Mouse (Mus musculus) layer of hippocampus, postnatal 25 days (tissue): ENCODE results near the gene Hist2h2ac. TPM values are rescaled to one million over a fixed set of nuclear protein-coding genes. Genes with fewer than 3 reads are reported as not detected.
"Not testable (repeated sequence)": the region's sequence is repeated elsewhere in the genome, so short reads cannot be mapped to it uniquely, and the experiment has no call there.

Experiments used
- DNase-seq, 2 experiments: peaks; one replicate each; pipeline ENCODE4 v3.0.0; 2022; ENCODE audit warnings: mixed read lengths in 2 of 2, low spot score in 1 of 2; ENCODE audit errors: extremely low spot score in 1 of 2
- total RNA-seq, 2 experiments: library from RNA; stranded (reverse); gene quantifications; 2 replicates each; pipeline ENCODE4 v1.2.3; 2021

Gene Hist2h2ac
- total RNA-seq, 2 experiments from 2014 or later = 23.0 to 27.5 TPM

DNA sequence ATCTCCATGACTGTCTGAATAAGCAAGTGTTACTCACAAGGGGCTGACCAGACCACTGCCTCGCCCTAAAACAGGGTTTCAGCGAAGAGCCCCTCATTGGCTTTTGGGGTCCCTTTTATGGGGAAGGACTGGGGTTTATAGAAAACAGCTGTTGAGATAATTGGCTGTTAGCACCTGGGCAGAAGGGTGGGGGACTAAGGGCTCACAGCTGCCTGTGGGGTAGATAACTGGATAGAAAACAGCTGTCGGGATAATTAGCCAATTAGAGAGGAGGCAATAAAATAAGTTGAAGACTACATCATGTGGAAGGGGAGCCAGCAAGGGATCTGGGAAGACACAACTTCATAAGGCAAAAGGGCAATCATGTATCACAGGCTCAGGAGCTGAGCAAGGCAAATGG is 30.2 kb upstream of the Hist2h2ac start:
- DNase-seq = no peak

DNA sequence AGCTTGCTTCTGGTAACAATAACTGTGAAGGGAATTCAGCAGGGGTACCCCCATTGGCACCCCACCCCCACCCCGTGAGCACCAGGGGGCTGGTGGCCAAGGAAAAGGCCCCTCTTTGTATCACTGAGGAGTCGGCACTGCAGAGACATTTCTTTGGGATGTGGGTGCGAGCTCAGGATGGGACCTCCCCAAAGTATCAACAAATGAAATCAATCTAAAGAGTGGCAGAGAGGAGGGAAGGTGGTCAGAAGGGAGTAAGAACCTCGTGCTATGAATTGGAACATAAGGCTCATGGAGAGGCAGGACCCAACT is 28.3 kb upstream of the Hist2h2ac start:
- DNase-seq = no peak

DNA sequence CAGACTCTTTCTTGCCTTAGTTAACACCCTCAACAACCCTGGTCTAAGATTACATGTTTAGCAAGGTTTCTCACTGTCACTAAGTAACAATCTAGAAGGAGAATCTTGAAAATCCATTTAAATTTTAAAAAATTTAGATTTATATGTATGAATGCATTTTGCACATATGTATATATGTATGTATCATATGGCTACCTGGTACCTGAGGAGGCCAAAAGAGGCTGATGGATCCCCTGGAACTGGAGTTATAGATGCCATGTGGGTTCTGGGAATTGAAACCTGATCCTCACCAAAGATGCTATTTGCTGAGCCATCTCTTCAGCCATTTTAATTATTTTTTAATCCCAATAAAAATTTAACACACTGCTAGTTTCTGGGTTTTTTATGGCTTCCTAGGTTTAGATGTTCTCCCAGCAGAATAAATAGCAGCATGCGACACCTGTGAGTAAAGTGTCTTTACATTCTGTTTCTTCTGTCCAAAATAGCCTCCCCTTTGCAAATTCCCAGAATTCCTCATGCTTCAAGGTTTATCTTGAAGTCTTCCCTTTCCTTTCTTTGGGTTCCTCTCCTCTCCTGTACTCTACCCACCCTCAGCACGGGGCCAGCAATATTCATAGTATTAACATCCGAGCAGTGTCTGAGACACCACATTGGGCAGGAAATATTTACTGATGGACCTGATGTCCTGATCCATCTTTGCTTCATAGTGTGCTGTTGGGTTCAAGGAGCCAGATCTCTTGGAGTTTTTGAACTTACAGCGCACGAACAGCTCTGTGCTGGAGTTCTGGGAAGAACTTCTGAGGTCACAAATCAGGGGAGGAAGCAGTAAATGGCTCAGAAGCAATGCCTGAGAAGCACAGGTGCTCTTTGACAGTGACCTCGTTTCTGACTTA is 27.7 kb upstream of the Hist2h2ac start:
- no peak for DNase-seq

DNA sequence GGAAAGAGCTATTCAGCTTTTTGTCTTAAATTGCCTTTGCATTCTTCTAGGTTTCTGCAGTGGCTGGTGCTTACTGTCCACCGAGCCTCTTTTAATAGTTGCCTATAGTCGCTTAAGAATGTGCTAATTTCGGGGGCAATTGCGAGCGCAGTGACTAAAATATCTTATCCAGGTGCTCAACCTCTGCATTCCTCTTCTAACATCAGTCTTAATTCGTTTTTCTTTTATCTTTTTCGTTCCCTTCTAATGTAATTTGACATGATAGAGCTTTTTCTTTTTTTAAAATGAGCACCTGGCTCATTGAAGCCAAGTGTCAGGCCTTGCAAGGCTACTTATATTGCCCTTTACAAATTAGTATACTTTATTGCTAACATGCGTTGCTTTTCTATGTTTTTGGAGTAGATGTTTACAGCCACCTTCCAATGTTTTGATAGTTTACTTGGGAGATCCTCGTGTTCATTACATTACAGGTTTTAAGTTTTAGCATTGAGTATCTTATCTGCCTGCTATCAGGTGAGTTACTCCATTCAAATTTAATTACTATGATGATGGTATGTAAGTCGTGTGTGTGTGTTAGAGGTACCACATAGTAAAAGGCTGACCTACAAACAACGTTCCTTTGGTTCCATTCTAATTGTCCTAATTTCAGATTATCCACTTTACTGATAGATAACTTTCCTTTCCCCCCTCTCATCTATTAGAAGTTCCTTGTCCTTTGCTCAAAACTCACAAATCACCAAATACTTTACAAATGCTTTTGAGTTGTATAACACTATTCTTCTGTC is 26.9 kb upstream of the Hist2h2ac start:
- DNase-seq = no peak

GRCm38 (mm10) chr3:96246427-96246856 is 25.8 kb upstream of the Hist2h2ac start, which contains the start of gene Hist2h3c1:
Gene Hist2h3c1 (plus strand): TSS chr3:96246685.
- DNase-seq = not testable (repeated sequence)

- DNase-seq = not testable (repeated sequence)
These were observed 25.3 kb upstream of the Hist2h2ac start for GRCm38 (mm10) chr3:96246018-96246417.

- peak; percentile 77 to 90 for DNase-seq
These were observed 24.6 kb upstream of the Hist2h2ac start, which contains the start of gene Hist2h2aa1 for GRCm38 (mm10) chr3:96245003-96245886. Gene Hist2h2aa1 (plus strand): TSS chr3:96245497.

DNA sequence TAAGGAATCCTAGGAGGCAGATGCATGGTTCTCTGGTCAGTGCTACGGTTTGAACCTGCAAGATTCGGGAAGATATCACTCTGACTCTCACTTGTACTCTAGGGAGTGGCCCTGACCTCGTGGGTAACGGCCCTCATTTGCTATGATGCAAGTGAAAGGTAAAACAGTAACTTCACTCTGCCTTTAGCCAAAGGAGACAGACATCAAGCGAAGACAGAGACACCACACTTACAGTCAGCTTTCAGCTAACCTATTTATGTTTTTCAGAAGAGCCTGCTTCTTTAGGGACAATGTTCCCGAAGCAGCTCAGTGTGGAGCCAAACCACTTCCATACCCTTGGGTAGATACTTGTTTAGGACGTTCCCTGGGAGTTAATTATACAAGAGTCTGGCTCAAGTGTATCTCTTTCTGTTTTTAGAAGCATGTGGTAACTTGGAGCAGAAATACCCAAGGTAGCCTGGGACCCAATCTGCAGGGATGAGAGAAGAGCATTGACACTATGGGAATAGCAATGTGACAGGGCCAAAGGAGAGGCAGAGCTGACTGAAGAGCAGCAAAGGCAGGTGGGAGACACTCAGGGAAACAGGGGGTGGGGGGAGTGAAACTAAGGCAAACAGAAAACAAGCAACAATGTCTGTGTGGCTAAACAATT is 23.4 kb upstream of the Hist2h2ac start:
- DNase-seq = no peak

DNA sequence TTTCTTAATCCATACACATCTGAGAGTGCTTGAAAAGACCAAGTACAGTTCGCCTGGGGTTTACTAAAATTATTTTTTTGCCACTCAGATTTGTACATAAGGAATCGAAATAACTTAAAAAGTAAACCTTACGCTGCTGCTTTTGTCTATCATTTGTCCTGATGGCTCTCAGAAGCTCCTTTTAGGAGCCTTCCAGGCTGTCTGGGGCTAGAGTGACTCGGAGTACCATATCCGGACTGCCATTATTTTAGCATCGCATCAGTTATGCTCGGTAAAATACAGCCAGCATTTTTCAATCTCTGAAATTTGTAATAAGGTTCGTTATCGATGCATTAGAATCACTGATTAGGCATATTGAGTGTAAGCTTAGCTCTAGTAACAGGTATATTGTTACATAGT is 20.1 kb upstream of the Hist2h2ac start:
- DNase-seq = no peak

DNA sequence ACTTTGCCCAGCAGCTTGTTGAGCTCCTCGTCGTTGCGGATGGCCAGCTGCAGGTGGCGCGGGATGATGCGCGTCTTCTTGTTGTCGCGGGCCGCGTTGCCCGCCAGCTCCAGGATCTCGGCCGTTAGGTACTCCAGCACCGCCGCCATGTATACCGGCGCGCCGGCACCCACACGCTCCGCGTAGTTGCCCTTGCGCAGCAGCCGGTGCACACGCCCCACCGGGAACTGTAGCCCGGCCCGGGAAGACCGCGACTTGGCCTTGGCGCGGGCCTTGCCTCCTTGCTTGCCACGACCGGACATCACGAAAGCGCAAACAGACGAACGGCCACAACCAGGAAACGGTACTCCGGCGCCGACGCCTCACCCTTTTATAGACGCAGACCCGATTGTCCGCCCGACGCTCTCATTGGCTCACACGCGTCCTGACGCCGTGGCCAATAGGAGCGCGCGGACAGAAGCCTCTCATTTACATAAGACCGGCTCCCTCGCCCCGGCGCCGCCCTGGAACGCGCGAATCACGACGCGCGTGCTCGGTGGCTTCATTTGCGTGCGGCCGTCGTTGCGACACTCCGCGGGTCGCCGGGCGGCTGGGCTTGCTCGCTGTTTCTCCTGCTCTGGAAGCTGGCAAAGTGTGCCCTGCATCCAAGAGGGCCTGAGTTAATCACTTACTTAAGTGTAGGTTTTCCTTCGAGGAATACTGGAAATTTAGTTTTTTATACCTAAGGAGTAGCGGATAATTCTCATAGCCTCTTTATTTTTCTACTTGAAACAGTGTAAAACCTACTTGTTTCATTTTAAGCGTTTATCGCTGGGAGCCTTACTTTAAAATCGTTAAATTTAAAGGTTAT is 19.5 kb upstream of the Hist2h2ac start, which contains the start of gene Hist2h2aa2:
Gene Hist2h2aa2 (minus strand): TSS at position 328 of the 850 bp plus-strand sequence.
- DNase-seq = peak; percentile 95 to 97

DNA sequence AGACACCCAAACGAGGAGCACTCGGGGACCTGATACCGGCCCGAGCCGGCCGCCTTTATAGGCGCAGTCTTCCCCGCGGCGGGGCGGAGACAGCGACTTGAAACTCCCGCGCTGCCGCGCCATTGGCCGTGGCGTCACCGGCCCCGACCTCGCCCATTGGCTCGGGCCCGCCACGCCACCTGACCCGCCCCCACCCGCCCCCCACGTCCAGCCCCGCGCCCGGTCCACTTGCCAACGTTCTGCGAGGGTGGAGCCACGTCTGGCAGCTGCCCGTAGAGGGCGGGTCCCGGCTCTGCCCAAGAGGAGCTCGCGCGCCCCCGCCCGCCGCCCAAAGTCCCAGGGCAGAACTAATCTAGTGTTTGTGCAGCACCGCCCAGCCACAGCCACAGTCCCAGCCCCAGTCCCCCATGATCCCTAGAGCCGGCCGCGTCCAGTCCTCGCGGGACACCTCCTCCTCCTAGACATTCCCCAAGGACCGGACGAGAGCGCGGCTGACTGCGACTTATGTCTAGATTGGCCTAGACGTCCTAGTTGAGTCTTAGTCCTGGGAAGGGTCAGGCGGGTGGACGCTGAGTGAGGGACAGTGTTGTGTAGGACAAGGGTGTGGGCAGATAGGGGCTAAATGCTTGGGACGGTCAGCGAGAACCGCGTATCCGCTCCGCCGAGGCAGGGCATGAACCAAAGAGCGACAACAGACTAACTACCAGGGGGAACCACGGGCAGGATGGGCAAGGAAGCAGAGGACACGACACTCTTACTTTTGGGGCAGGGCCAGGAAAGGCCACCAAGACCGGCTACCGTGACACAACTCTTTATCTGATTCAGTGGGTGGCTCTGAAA is 18.5 kb upstream of the Hist2h2ac start, which contains the start of gene Hist2h3c2:
Gene Hist2h3c2 (minus strand): TSS at position 174 of the 840 bp plus-strand sequence.
- not testable (repeated sequence) for DNase-seq

- DNase-seq = no peak
These were observed 17.3 kb upstream of the Hist2h2ac start for GRCm38 (mm10) chr3:96237904-96238511.

GRCm38 (mm10) chr3:96237335-96237903 is 16.7 kb upstream of the Hist2h2ac start:
- DNase-seq = no peak

DNA sequence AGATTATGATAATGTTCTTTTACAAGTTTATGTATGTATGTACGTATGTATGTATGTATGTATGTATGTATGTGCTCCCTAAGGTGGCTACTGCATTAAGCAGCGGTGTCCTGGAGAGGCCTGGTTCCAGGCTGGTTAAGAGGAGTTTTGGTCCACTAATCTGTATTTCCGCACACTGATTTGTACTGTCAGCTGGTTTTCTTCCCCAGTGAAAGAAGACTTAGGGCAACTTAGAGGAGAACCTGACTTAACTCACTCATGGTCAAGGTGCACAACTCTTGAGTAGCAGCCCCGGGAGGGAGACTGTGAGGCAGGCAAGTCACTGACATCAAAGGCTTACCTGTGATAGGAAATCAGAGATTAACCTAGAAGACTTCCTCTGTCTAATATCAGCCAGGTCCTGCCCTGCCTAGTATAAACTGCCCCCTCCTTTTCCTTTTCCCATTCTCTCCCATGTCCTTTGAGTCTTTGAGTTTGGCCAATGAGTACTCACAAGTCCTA is 16.2 kb upstream of the Hist2h2ac start:
- no peak for DNase-seq

- DNase-seq = no peak
These were observed 15.2 kb upstream of the Hist2h2ac start for GRCm38 (mm10) chr3:96235836-96236235.

DNA sequence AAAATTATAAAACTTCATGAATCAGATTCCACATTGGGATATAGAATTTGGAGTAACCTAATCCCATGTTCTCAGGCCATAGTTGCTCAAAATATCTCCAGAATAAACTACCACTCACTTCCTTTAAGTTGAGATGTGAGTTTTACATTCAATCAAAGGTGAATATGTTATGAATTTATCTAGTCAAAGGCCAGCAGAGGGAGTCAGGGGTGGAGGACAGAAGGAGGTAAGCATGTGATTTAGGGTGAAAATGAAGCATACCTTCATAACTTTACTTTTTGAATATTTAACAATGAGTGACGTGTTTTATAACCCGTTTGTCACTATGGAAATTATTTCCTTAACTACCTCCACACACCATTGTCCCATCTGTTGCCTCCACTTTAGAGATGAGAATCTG is 14.2 kb upstream of the Hist2h2ac start:
- no peak for DNase-seq

- DNase-seq = no peak
These were observed 11.1 kb upstream of the Hist2h2ac start for GRCm38 (mm10) chr3:96231758-96232120.
